Comparison of ENCODE assay signal across 17 mouse cellular contexts in genomic region chr13:49384751-49385463, GRCm38 (mm10). TPM values are rescaled to one million over a fixed set of nuclear protein-coding genes. Genes with fewer than 3 reads are reported as not detected.
DNase-seq lines count a peak whose midpoint lies in the region; ATAC-seq and TF ChIP-seq lines count a peak whose summit lies in the region.
"Had no signal": no experiment of that assay in that cellular context is flagged by ENCODE, and none has a peak within 500 bp of the region (broad histone marks: within the 10 kb centered on the region; RNA-seq: fewer than 3 reads in every experiment).

No protein-coding gene starts in this region.

- H3K4me2 ChIP-seq in kidney, embryonic 16.5 days (replicated peaks; ENCODE audit: low read depth, low read length), result no peak overlapping the region
- H3K4me2 ChIP-seq: liver, embryonic 15.5 days; midbrain, embryonic 13.5 days had no signal

- H3K4me3 ChIP-seq in kidney, embryonic 16.5 days (ENCODE audit: low read length), result no peak overlapping the region
- no peak overlapping the region for H3K4me3 ChIP-seq in lung, adult 2 months (replicated peaks; ENCODE audit: extremely low read depth, low read depth, low read length)
- H3K4me3 ChIP-seq: liver, embryonic 15.5 days; midbrain, embryonic 13.5 days had no signal

- no peaks in the 10 kb centered on the region for H3K9me3 ChIP-seq in kidney, embryonic 16.5 days (ENCODE audit: low read length)
- H3K9me3 ChIP-seq: liver, embryonic 15.5 days; midbrain, embryonic 13.5 days had no signal

- H3K9ac ChIP-seq in kidney, embryonic 16.5 days (replicated peaks; ENCODE audit: low read length), result no peak overlapping the region
- H3K9ac ChIP-seq: forebrain, postnatal 0 days; liver, embryonic 15.5 days; midbrain, embryonic 13.5 days had no signal

- peaks cover 54% of the 10 kb centered on the region for H3K36me3 ChIP-seq in kidney, embryonic 16.5 days (ENCODE audit: insufficient read depth, low read length)

- ATAC-seq in kidney, embryonic 16.5 days (ENCODE audit: low FRiP score, low TSS enrichment), result no peak
- ATAC-seq: forebrain, postnatal 0 days; midbrain, embryonic 13.5 days had no signal

- no peak for TF ChIP-seq CTCF in lung, adult 2 months (IDR thresholded peaks at IDR 0.05; ENCODE audit: insufficient read depth, low read length)

- H3K4me1 ChIP-seq in kidney, embryonic 16.5 days (ENCODE audit: insufficient read depth, low read length), result no peaks in the 10 kb centered on the region
- peaks cover 6% of the 10 kb centered on the region for H3K4me1 ChIP-seq in lung, adult 2 months (ENCODE audit: control insufficient read depth, insufficient read depth, low read length)
- H3K4me1 ChIP-seq: midbrain, embryonic 13.5 days had no signal

- TF ChIP-seq POLR2A in lung, adult 2 months (IDR thresholded peaks at IDR 0.05; ENCODE audit: borderline replicate concordance, extremely low read depth, low read depth, low read length), result no peak

- H3K27ac ChIP-seq in kidney, embryonic 16.5 days (ENCODE audit: low read length), result no peak overlapping the region
- H3K27ac ChIP-seq: liver, embryonic 15.5 days; midbrain, embryonic 13.5 days had no signal

- no peaks in the 10 kb centered on the region for H3K27me3 ChIP-seq in kidney, embryonic 16.5 days (ENCODE audit: insufficient read depth, low read length)
- H3K27me3 ChIP-seq: liver, embryonic 15.5 days; midbrain, embryonic 13.5 days had no signal

- WGBS in kidney, embryonic 16.5 days, result 71% methylated on average over 16 of the region's 16 CpGs
- whole genome bisulfite sequencing in lung, adult 2 months, result 51% methylated on average over 16 of the region's 16 CpGs

- DNase-seq in heart, adult 11 months, result peak; percentile 88
- no peak for DNase-seq in heart, adult 8-10 months (ENCODE audit: low spot score)
- peak; percentile 86 for DNase-seq in kidney, postnatal 10 days
- peak; percentile 54 for DNase-seq in lung, postnatal 10 days
- no peak for DNase-seq in lung, adult 2 months
- peak; percentile 32 for DNase-seq in yolk sac, embryonic 10.5 days (ENCODE audit: low spot score)
- DNase-seq: B cell, adult 2 months; cerebellum, adult 9-11 months; forebrain, postnatal 0 days; gastrocnemius, postnatal 10 days; heart, postnatal 4 days; retina, postnatal 1 day; right cerebral cortex, postnatal 4 days; thymus, adult 18-20 months had no signal

RNA-seq across cellular contexts. Expression of gene Ippk, which starts 36.1 kb away (rescaled TPM):
- total RNA-seq in heart, adult 8-10 months (2022), result 1 to 10 TPM; 5.5 to 7.5 (median 7.1) TPM
- 17.4 and 17.9 TPM in 2 replicates for polyA plus RNA-seq in kidney, embryonic 16.5 days (2015; fragmentation: Nextera tagmentation; extraction: Ambion mirVana)
- polyA plus RNA-seq in lung, adult 2 months (2012; rRNA removed), result 4.9 and 7.3 TPM in 2 replicates

RNA-seq across cellular contexts. Expression of gene Bicd2, which starts 43.5 kb away (rescaled TPM):
- total RNA-seq in heart, adult 8-10 months (2022), result 10 to 100 TPM; 67.9 to 79.2 (median 73.3) TPM
- polyA plus RNA-seq in kidney, embryonic 16.5 days (2015; fragmentation: Nextera tagmentation; extraction: Ambion mirVana), result 27.9 and 29.4 TPM in 2 replicates
- 53.3 and 63.2 TPM in 2 replicates for polyA plus RNA-seq in lung, adult 2 months (2012; rRNA removed)

Comparison
In these comparisons a context has a peak if more than half of its experiments do, and no peak if none do; other contexts are left out.
1. DNase-seq: peak in heart, adult 11 months (single experiment), kidney, postnatal 10 days (single experiment), lung, postnatal 10 days (single experiment) and yolk sac, embryonic 10.5 days (single experiment); none in heart, adult 8-10 months (single experiment) and lung, adult 2 months (single experiment).